Mouse (Mus musculus) lung, postnatal 4 days (tissue): ENCODE data around the gene Mogs.

Experiments
- DNase-seq, 2 experiments: peaks; one replicate each; pipeline ENCODE4 v3.0.0; 2021

Mogs gene

DNA sequence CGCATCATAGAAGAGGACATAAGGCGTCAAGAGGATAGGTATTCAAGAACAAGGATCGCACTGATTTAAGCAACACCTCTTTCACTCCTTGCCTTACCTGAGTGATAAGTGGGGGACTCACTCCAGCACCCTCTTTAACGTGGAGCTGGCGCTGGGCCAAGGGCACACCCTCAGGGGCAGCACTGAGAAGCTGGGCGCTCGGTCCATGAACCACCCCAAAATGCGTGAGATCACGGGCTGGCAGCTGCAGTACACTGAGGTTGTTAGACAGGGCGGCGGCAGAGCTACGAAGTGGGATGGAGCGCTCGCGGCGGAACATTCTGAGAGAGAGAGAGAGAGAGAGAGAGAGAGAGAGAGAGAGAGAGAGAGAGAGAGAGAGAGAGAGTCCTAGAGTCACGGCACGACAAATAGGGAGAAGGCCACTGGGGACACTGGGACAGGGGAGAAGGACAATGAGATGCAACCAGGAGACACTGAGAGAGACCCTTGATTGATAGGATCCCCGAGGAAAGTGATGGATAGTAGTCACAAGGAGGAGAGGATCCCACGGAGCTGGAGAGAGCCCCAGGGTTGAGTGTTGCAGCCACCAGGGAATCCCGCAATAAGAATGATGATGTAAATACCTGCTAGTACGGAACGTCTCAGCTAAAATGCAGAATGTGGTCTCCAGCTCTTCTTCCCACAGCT, 40.4 kb downstream of the Mogs start:
- DNase-seq, result no peak

DNA sequence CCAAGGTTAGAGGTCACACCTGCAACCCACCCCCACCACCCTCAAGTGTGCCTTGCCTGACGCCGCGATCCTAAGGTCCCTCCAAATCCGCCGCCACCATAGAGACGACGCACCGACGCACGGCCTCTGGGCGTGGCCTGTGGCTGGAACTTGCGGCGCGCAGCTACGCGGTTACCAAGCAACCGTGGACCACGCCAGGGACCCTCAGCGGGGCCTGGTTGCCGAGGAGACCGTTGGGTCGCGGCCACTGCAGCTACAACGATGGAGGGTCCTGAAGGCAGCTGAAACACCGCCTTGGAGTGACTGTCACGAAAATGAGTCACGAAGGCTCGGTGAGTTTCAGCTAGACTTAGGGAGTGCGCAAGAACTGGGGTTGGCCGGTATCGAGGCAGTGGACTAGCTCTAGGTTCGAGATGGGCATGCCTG, 41.0 kb downstream of the Mogs start, which contains the start of the genes Wdr54 and 1700003E16Rik:
TSS of gene Wdr54 (minus strand) at position 139 of the 426 bp plus-strand sequence.
TSS of gene 1700003E16Rik (plus strand) at position 146 of the 426 bp plus-strand sequence.
- DNase-seq, result peak; percentile 67 to 75

DNA sequence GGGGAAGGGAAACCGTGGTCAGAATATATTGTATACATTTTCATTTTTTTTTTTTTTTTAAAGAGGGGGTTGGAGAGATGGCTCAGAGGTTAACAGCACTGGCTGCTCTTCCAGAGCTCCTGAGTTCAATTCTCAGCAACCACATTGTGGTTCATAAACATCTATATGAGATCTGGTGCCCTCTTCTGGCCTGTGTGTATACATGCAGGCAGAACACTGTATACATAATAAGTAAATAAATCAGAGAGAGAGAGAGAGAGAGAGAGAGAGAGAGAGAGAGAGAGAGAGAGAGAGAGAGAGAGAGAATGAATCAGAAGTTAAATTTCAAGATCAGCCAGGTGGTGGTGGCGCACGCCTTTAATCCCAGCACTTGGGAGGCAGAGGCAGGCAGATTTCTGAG, 44.2 kb downstream of the Mogs start:
- DNase-seq, result peak in 1 of 2 experiments; percentile 53

DNA sequence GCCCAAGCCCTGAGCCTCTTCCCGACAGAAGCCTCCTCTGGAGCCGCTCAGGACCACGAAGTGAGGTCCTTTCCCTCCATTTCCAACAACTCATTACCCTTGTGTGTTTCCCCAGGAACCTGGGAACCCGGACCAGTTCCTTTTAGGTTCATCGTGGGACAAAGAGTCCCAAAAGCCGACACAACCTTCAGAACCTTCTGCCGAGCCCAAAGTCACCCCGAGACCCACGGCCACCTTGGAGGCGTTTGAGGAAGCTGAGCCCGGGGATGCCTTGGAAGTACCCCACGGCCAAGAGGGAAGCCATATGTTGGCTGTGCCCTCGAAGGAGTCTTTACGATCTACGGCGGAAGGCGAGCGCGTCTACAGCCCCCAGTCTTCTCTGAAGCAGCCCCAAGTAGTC, 46.1 kb downstream of the Mogs start:
- no peak for DNase-seq

DNA sequence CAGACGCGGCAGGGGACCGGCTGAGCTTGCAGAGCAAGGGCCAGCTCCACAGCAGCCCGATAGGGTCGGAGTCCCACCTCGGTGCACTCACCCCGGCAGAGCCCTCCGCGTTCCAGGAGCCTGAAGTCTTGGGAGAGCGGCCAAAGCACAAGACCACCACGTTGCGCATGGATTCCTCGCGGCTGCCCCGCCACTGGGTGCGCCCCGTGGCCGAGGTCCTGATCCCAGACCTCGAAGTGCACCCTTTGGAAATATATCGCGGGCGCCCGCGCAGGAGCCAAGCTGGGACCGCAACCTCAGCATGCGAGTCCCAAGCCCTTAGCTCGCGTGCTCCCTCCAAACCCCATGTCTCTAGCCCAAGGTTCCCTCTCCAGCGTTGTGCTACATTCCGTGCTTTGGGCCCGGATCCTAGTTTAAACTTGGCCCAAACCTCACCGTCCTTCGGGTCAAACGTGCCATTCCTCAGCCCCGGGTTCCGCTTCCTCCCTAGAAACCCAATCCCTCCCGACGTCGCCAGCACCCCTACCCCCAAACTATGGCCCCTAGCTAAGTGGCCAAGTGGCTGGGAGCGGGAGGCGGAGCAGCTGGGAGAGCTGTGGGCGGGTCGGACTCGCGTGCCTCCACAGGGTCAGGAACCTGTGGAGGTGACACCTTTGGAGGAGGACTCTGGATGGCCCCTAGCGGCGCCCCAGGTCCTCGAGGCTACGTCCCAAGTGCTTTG, 46.8 kb downstream of the Mogs start:
- DNase-seq, result peak; percentile 59 to 69

DNA sequence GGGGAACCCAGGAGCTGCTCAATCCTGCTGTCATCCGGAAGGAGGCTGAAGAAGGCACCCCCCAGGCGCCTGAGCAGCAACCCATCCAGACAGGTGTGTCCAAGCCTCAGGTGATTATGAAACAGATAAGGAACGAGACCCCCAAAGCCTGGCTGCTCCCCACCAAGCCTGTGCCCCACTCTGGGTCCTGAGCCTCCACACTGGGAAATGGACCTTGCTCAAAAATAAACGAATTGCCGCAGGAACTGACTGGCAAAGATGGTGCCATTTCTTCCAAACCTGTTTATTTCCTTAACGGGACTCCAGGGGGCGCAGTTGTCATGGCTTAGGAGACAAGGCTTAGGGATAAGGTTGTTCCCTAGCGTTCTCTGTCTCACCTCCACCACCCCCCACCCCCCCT, 47.4 kb downstream of the Mogs start:
- peak in 1 of 2 experiments; percentile 70 for DNase-seq

DNA sequence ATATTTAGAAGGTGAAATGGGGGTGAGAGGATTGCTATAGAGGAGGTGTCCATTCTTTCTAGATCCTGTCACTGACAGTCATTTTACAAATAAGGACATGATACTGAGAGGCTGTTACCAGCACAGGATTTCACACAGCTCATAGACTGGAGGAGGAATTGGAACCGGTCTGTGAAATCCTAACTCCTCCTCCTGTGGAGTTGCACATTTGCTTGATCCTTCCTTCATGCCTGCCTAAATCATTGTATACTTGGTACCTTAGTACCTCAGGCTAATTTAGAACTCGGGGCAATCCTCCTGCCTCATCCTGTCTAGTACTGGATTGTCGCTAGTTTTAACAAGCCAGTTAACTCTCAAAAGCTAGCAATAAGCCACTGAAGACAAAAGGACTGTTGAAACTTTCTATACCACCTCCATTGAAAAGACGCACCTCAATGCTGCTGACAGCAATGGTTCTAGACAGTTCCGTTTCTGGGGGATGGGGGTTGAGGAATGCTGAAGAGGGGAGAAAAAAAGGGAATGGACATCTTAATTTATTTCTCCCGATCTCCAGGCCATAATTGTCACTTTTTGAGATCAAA, 49.8 kb downstream of the Mogs start:
- DNase-seq, result no peak

DNA sequence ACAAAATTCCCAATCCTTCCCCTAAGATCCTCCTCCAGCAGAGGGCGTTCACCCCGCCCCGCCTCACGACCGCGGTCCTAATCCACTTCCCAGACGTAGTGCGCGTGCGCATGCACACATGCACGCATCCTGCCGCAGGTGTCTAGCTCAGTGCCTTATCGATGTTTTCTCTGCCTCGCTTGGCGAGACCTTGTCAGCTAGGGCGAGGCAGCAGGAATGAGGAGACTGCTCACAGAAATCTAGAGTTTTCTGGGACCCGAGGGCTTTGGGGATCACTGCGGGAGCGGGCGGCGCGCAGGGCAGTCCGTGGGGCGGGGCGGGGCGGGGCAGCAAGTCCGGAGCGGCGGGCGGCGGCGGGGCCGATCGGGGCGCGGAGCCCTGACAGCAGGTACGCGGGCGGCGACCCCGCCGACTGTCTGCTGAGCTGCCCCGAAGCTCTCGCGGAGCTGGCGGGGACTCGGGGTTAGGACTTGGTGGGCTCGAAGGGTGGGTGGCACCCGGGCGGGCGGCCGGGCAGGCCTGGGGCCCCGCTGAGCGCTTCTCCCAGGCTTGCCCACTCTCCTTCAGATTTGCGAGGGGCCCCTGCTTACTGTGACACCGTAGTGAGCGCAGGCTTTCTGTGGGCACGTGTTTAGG, 50.4 kb downstream of the Mogs start, which contains the start of gene Dctn1:
TSS of gene Dctn1 (plus strand) at position 314 of the 636 bp plus-strand sequence.
- peak; percentile 95 for DNase-seq

DNA sequence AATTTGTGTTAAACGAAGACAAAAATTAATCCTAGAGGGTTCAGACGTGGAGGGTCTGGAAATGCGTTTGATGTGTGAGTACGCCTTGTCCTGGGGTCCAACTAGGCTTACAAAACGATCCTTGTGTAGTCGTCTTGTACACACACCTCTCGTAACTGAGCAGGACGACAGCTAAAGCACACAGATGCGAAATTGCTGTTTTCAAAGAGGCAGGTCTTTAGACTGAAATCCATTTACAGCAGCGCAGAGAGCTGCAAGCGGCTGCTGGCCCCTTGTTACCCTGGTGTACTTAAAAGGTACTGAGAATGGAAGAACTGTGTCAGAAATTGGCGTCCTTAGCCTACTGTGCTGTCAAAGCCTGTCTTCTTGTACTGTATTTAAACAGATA, 50.9 kb downstream of the Mogs start:
- DNase-seq, result no peak
